Mouse (Mus musculus) ZHBTc4 (cell line): ENCODE results near the gene Kctd7.

Experiments
- DNase-seq: peaks from one replicate; pipeline ENCODE4 v3.0.0-alpha.2; 2011; ENCODE audit warnings: low read depth, low spot score

Gene Kctd7

GRCm38 (mm10) chr5:130190909-130191308, 46.2 kb downstream of the Kctd7 start:
- DNase-seq: no peak

- DNase-seq: no peak
These were observed 47.2 kb downstream of the Kctd7 start for GRCm38 (mm10) chr5:130191865-130192264.

DNA sequence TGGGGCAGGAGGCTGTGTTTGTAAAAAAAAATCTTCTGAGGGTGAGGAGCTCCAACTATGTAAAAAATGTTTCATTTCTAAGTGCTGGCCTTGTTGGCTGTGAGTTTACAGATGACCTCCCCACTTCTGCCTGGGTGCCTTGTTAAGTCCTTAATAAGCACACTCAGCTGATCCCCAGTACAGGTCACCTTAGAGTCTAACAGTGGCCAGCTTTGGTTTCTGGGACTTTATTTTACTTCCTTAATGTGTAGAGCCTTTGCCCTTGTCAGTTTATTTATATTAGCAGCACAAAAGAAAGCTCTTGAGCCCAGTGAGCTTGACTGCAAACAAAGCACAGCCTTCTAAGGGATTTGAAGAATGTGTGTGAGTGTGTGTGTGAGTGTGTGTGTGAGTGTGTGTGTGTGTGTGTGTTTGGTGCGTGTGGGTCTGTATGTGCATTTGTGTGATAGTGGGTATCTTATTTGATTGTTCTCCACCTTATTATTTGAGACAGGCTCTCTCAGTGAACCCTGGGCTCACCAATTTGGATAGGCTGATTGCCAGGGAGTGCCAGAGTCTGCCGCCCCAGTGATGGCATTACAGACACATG, 47.8 kb downstream of the Kctd7 start:
- no peak for DNase-seq

GRCm38 (mm10) chr5:130193760-130194159, 49.1 kb downstream of the Kctd7 start:
- no peak for DNase-seq

GRCm38 (mm10) chr5:130196307-130196706, 51.6 kb downstream of the Kctd7 start:
- no peak for DNase-seq

DNA sequence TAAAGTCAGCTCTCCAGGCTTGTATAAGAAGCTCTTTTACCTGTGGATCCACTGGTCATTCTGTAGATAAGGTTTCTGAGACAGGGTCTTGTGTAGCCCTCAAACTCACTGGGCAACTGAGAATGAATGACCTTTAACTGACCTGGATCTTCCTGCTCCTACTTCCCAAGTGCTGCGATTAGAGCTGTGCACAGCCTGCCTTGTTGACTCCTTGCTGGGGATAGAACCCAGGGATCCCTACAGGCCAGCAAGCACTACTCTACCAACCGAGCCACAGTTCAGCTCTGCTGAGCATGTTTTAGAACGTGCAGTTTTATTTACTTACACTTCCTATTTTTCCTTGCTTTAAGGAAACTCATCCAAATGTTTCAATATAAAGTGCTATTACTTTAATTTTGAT, 52.8 kb downstream of the Kctd7 start:
- no peak for DNase-seq

DNA sequence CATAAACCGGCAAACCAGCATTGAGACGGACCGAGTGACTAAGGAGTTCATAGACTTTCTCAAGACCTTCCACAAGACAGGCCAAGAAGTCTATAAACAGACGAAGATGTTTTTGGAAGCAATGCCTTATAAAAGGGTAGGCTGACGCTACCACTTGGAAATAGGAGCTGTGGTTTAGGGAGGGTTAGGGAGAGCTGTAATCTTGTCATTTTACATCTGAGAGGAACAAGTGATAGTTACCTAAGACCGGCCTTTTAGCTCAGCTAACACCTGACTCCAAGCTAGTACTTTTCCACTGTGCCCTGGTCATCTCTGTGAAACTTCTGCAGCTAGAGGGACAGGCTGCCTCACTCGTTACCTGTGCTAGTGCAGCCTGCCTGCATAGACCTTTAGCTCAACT, 53.3 kb downstream of the Kctd7 start:
- DNase-seq: no peak

- no peak for DNase-seq
These were observed 55.8 kb downstream of the Kctd7 start for GRCm38 (mm10) chr5:130200233-130201029.

- no peak for DNase-seq
These were observed 59.3 kb downstream of the Kctd7 start for GRCm38 (mm10) chr5:130203948-130204347.

DNA sequence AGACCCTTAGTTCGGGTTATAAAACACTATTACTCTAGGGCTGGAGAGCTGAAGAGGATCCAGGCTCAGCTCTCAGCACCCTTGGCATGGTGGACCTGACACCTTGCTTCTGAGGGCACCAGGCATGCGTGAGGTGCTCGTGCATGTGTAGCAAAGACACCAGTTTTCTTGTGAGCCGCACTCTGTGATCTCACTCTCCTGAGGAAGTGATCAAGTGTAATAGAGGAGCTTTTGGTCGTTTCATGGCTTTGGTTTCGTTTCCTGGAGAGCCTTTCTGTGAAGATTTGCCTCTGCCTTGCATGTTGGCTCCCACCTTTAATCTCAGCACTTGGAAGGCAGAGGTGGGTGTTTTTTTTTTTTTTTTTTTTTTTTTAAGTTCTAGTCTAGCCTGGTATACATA, 59.9 kb downstream of the Kctd7 start:
- DNase-seq: no peak
